Mouse (Mus musculus) midbrain, embryonic 11.5 days (tissue): Measurements from ENCODE around the gene Ptges3. TPM values are rescaled to one million over a fixed set of nuclear protein-coding genes. Genes with fewer than 3 reads are reported as not detected.

Source experiments
- ATAC-seq: fragments of 200-750 bp; cut with Nextera tagmentation; 2 replicates; pipeline ENCODE4 v1.8.0; 2017; ENCODE audit warnings: moderate TSS enrichment, moderate library complexity; ENCODE audit not compliant: low FRiP score
- DNase-seq: peaks from one replicate; pipeline ENCODE4 v3.0.0; 2015; ENCODE audit warnings: low spot score; ENCODE audit errors: missing footprints
- H3K27ac ChIP-seq: fragments of 300-500 bp; sonication (generic); 2 replicates; pipeline ENCODE4 v1.5.1; 2014; ENCODE audit warnings: low read depth, low read length
- H3K27me3 ChIP-seq: fragments of 300-500 bp; sonication (generic); 2 replicates; pipeline ENCODE4 v1.6.1; 2014; ENCODE audit warnings: mild to moderate bottlenecking, low read length, moderate library complexity, mixed read lengths; ENCODE audit not compliant: control insufficient read depth, insufficient read depth
- H3K36me3 ChIP-seq: fragments of 300-500 bp; sonication (generic); 2 replicates; pipeline ENCODE4 v1.6.1; 2014; ENCODE audit warnings: mild to moderate bottlenecking, low read length, moderate library complexity, mixed read lengths; ENCODE audit not compliant: control insufficient read depth, insufficient read depth
- H3K4me1 ChIP-seq: fragments of 300-500 bp; sonication (generic); 2 replicates; pipeline ENCODE4 v1.6.1; 2014; ENCODE audit warnings: low read length; ENCODE audit not compliant: control insufficient read depth, insufficient read depth
- H3K4me2 ChIP-seq: fragments of 300-500 bp; sonication (generic); 2 replicates; pipeline ENCODE4 v1.6.1; 2014; ENCODE audit warnings: mild to moderate bottlenecking, moderate library complexity
- H3K4me3 ChIP-seq: fragments of 300-500 bp; sonication (generic); 2 replicates; pipeline ENCODE4 v1.5.1; 2014; ENCODE audit warnings: low read depth, low read length
- H3K9ac ChIP-seq: fragments of 300-500 bp; sonication (generic); 2 replicates; pipeline ENCODE4 v1.6.1; 2014; ENCODE audit warnings: low read length
- H3K9me3 ChIP-seq: fragments of 300-500 bp; sonication (generic); 2 replicates; pipeline ENCODE4 v1.6.1; 2016; ENCODE audit warnings: low read length; ENCODE audit not compliant: control insufficient read depth
- WGBS: fragments of 180-500 bp; shearing (Covaris S2); extraction: QIAGEN DNeasy Blood & Tissue Kit; methylation state at CpG from one replicate; pipeline ENCODE4 v1.1.7; 2014; 5-methylcytosine and 5-hydroxymethylcytosine counted together
- polyA plus RNA-seq: library from polyadenylated mRNA; unstranded; fragments of >200 nt; fragmentation: Nextera tagmentation; extraction: Ambion mirVana; gene quantifications from 2 replicates; pipeline ENCODE4 v1.2.1, GENCODE M21; 2014

The Ptges3 gene
- 686 and 692 TPM in 2 replicates for polyA plus RNA-seq

DNA sequence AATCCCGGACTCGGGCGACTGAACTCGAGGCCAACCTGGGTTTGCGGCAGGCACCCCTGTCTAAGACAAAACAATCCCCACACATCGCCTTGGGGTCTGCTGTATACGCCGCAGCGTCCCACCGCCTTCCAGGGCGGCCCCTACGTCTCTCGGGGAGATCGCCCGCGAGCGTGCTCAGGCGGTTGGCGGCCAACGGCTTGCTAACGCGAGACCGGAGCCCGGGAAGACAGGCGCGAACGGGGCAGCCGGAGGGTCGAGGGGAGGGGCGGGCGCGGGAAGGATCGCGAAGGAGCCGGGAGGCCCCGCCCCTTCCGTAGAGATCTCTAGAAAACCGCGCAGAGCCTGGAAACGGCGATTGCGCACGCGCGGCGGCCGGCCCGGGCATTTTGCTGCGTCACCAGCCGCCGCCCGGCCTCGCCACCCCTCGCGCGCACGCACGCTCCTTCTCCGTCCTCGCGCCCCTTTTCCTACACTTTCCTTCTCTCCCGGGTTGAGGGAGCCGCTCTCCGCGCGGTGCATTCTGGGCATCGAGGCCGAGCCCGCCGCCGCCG, at the start of gene Ptges3:
Gene Ptges3, plus strand, starts transcription at position 354 of the 551 bp plus-strand sequence.
- peaks cover 2% of the 10 kb centered on the region for H3K36me3 ChIP-seq
- H3K4me2 ChIP-seq, result peak within 1 kb of the TSS; percentile 81
- H3K4me3 ChIP-seq, result peak within 1 kb of the TSS; percentile 92
- H3K27me3 ChIP-seq, result no peaks in the 10 kb centered on the region
- H3K4me1 ChIP-seq, result peaks cover 17% of the 10 kb centered on the region
- peak; percentile 92 for ATAC-seq
- peak; percentile 100 for DNase-seq
- peak within 1 kb of the TSS; percentile 96 for H3K9ac ChIP-seq
- WGBS, result under 1% methylated on average over 66 of the region's 72 CpGs
- H3K27ac ChIP-seq, result peak within 1 kb of the TSS; percentile 91
- H3K9me3 ChIP-seq, result no peaks in the 10 kb centered on the region

DNA sequence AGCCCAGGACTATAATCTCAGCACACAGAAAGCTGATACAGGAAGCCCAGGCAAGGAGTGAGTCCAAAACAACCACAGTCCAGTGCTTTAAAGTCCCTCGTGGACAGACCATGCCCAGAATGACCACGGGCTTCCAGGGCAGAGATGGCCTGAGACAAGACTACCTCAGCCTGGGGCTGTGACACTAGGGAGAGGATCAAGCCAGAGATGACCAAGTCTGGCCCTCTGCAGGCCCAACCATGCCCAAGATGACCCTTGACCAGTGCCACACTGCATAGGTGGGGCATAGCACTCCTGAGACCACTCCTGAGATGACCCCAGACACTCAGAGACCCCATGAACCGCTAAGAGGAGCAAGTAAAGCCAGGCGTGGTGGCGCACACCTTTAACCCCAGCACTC, 49.0 kb upstream of the Ptges3 start:
- H3K36me3 ChIP-seq, result no peaks in the 10 kb centered on the region
- no peaks in the 10 kb centered on the region for H3K9me3 ChIP-seq
- DNase-seq, result no peak
- no peak overlapping the region for H3K4me3 ChIP-seq
- no peak overlapping the region for H3K4me2 ChIP-seq
- no peak for ATAC-seq
- H3K27me3 ChIP-seq, result no peaks in the 10 kb centered on the region
- no peaks in the 10 kb centered on the region for H3K4me1 ChIP-seq
- 88% methylated on average over 5 of the region's 5 CpGs for WGBS
- H3K27ac ChIP-seq, result no peak overlapping the region
- no peak overlapping the region for H3K9ac ChIP-seq

DNA sequence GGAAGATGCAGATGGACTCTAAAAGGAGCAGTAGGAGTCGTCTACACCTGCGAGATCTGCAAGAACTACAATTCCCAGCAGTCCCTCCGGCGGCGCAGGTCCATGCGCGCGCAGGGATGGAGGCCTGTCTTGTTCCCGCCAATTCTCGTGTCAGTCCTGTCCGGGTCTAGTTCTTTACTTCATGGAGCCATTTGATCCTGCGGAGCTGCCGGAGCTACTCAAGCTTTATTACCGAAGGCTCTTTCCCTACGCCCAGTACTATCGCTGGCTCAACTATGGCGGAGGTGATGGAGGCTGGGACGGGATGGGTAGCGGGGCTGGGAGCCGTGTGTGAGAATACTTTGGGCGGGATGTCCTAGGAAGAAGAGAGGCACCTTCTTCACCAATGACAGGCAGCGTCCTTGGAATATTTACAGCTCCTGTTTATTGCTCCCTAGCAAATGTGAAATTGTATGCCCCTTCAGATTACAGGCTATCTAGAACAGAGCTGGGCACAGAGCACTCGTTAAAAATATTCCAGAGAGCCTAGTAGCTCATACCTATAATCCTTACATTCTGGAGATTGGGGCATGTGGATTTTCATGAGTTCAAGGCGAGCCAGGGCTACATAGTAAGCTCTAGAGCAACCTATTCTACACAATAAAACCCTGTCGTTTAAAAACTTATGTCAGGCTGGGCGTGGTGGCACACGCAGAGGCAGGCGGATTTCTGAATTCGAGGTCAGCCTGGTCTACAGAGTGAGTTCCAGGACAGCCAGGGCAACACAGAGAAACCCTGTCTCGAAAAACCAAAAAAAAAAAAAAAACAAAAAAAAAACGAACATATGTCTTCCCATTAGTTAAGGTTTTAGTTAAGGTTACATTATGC, 43.5 kb upstream of the Ptges3 start, which contains the start of gene Prim1:
Gene Prim1, plus strand, starts transcription at position 101 of the 867 bp plus-strand sequence.
- H3K9me3 ChIP-seq, result no peaks in the 10 kb centered on the region
- DNase-seq, result peak; percentile 98
- no peak within 1 kb of the TSS for H3K27ac ChIP-seq
- H3K36me3 ChIP-seq, result 0 out of 2 replicates have a peak, but pooled peaks cover 9% of the 10 kb centered on the region
- H3K4me3 ChIP-seq, result peak within 1 kb of the TSS; percentile 72
- WGBS, result 7% methylated on average over 31 of the region's 31 CpGs
- H3K27me3 ChIP-seq, result no peaks in the 10 kb centered on the region
- H3K4me2 ChIP-seq, result peak within 1 kb of the TSS; percentile 62
- peak within 1 kb of the TSS; percentile 83 for H3K9ac ChIP-seq
- ATAC-seq, result peak; percentile 94
- H3K4me1 ChIP-seq, result 0 out of 2 replicates have a peak, but pooled peaks cover 3% of the 10 kb centered on the region

DNA sequence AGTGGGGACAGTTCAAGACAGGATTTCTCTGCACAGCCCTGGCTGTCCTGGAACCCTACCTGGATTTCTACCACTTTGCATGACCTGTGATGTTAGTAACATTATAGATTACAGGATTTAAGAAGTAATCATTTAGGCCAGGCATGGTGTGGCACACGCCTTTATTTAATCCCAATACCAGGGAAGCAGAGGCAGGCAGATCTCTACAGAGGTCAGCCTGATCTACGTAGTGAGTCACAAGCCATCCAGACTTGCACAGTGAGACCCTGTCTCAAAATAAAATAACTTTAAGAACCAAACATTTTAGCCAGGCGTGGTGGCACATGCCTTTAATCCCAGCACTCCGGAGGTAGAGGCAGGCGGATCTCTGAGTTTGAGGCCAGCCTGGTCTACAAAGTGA, 36.6 kb upstream of the Ptges3 start:
- DNase-seq (peak; percentile 56), ATAC-seq (no peak)
- H3K36me3 ChIP-seq, result peaks cover 29% of the 10 kb centered on the region; the same call in 1 of the 2 replicates
- H3K4me1 ChIP-seq, result no peaks in the 10 kb centered on the region
- H3K27ac ChIP-seq, result no peak overlapping the region
- H3K4me2 ChIP-seq, result no peak overlapping the region
- no peak overlapping the region for H3K4me3 ChIP-seq
- WGBS, result 95% methylated on average over 5 of the region's 5 CpGs
- H3K27me3 ChIP-seq, result no peaks in the 10 kb centered on the region
- no peaks in the 10 kb centered on the region for H3K9me3 ChIP-seq
- no peak overlapping the region for H3K9ac ChIP-seq

DNA sequence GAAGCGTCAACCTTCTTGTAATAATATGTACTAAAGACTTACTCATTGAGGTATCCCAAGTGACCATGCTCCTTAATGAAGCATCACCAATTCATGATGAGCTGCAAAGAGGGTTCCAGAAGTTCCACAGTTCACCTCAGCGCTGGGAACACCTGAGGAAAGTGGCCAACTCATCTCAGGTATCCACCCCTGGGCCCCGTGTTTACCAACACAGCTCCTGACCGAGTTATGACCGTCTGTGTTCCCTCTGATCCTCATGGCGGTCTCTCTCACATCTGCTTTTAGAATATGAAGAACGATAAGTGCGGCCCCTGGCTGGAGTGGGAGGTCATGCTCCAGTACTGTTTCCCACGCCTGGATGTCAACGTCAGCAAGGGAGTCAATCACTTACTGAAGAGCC, 35.3 kb upstream of the Ptges3 start:
- 92% methylated on average over 10 of the region's 10 CpGs for WGBS
- no peak overlapping the region for H3K4me3 ChIP-seq
- no peak overlapping the region for H3K9ac ChIP-seq
- H3K4me1 ChIP-seq, result no peaks in the 10 kb centered on the region
- no peak overlapping the region for H3K4me2 ChIP-seq
- no peaks in the 10 kb centered on the region for H3K9me3 ChIP-seq
- H3K27me3 ChIP-seq, result no peaks in the 10 kb centered on the region
- H3K36me3 ChIP-seq, result peaks cover 26% of the 10 kb centered on the region; the same call in 1 of the 2 replicates
- no peak overlapping the region for H3K27ac ChIP-seq
- ATAC-seq (no peak), DNase-seq (peak; percentile 81)

DNA sequence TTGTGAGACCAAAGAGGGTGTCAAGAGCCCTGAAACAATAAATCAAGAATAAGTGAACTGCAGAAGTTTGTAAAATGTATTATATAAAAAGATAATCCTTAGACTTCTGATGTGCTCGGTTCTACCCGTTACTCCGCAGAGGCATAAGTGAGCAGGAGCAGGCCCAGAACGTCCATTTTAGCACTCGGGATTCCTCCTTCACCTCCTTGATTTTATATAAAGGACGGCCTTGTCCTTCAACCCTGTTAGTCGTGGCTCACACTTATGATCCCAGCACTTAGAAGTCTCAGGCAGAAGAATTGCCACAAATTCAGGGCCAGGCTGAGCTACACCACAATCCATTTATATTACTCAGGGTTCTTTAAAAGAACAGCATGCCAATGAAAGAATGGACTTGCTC, 28.8 kb upstream of the Ptges3 start:
- H3K9me3 ChIP-seq, result no peaks in the 10 kb centered on the region
- WGBS, result 92% methylated on average over 7 of the region's 7 CpGs
- ATAC-seq (no peak), DNase-seq (peak; percentile 28)
- no peaks in the 10 kb centered on the region for H3K27me3 ChIP-seq
- no peak overlapping the region for H3K27ac ChIP-seq
- no peak overlapping the region for H3K9ac ChIP-seq
- peaks cover 4% of the 10 kb centered on the region; the same call in 1 of the 2 replicates for H3K4me1 ChIP-seq
- peaks cover 14% of the 10 kb centered on the region; the same call in 1 of the 2 replicates for H3K36me3 ChIP-seq
- no peak overlapping the region for H3K4me2 ChIP-seq
- no peak overlapping the region for H3K4me3 ChIP-seq

DNA sequence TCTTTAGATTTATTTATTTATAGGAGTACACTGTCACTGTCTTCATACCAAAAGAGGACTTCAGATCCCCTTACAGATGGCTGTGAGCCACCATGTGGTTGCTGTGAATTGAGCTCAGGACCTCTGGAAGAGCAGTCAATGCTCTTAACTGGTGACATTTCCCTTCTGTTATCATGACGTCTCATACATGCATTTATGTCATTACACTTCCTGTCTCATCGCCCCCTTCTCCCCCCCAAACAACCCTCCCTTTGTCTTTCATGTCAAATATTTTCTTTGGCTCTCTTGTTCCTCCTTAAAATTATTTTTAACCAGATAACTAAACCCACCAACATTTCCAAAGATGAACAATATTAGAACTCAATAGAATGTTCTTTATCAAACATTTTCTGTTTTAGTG, 27.9 kb upstream of the Ptges3 start:
- H3K9ac ChIP-seq, result no peak overlapping the region
- H3K27me3 ChIP-seq, result no peaks in the 10 kb centered on the region
- ATAC-seq (no peak), DNase-seq (no peak)
- H3K4me1 ChIP-seq, result peaks cover 6% of the 10 kb centered on the region; the same call in 1 of the 2 replicates
- no peaks in the 10 kb centered on the region for H3K9me3 ChIP-seq
- H3K4me2 ChIP-seq, result no peak overlapping the region
- WGBS, result 80% methylated on average over 2 of the region's 2 CpGs
- H3K27ac ChIP-seq, result no peak overlapping the region
- peaks cover 12% of the 10 kb centered on the region; the same call in 1 of the 2 replicates for H3K36me3 ChIP-seq
- H3K4me3 ChIP-seq, result no peak overlapping the region

DNA sequence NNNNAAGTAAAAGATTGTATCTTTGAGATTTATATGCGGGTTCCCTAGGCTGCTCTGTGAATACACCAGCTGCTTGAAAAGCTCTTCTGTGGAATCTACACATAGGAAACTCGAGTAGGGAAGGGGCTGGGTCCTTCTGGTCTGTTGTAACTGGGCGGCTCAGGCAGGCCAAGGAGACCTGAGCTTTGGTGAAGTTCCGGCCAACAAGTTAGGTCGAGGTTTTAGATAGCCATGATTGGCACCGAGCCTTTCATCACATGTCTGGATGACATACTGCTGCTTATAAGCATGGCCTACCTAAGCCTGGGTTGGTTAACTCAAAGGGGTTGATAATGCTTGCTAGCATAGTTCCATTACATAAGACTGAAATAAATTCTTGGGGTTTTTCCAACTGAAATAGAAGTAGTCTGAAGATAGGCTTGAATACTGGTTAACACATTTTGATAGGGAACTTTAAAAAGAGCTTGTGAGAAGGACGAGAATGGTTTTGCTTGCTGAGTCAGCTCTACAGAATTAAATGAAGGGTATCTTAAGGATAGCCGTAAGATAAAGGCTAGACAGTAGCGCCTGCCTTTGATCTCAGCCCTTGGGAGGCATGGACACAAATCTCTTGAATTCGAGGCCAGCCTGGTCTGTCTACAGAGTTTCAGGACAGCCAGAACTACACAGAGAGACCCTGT, 21.9 kb upstream of the Ptges3 start:
- Histone ChIP-seq H3K27ac (no peak overlapping the region), H3K4me3 (peak overlapping the region; percentile 99), H3K4me1 (peaks cover 20% of the 10 kb centered on the region), H3K27me3 (no peaks in the 10 kb centered on the region), H3K9ac (peak overlapping the region; percentile 99), H3K36me3 (peaks cover 13% of the 10 kb centered on the region), H3K4me2 (peak overlapping the region; percentile 91), H3K9me3 (no peaks in the 10 kb centered on the region)
- DNase-seq (peak; percentile 90), ATAC-seq (no peak)
- 7% methylated on average over 10 of the region's 10 CpGs for WGBS
